Mouse (Mus musculus) adipose tissue, adult 10 weeks (tissue): ENCODE results near the gene Ikzf2. TPM values are rescaled to one million over a fixed set of nuclear protein-coding genes. Genes with fewer than 3 reads are reported as not detected.

Source experiments
- polyA plus RNA-seq: library from polyadenylated mRNA; stranded (reverse); fragments of 350-450 nt; fragmentation: Illumina TruSeq; extraction: RNeasy Lipid Tissue Mini Kit (QIAGEN cat#74804); gene quantifications from one replicate; pipeline ENCODE4 v1.2.3, GENCODE M21; 2014; ENCODE audit warnings: low read depth, low replicate concordance

The Ikzf2 gene
- polyA plus RNA-seq: 2.2 TPM

DNA sequence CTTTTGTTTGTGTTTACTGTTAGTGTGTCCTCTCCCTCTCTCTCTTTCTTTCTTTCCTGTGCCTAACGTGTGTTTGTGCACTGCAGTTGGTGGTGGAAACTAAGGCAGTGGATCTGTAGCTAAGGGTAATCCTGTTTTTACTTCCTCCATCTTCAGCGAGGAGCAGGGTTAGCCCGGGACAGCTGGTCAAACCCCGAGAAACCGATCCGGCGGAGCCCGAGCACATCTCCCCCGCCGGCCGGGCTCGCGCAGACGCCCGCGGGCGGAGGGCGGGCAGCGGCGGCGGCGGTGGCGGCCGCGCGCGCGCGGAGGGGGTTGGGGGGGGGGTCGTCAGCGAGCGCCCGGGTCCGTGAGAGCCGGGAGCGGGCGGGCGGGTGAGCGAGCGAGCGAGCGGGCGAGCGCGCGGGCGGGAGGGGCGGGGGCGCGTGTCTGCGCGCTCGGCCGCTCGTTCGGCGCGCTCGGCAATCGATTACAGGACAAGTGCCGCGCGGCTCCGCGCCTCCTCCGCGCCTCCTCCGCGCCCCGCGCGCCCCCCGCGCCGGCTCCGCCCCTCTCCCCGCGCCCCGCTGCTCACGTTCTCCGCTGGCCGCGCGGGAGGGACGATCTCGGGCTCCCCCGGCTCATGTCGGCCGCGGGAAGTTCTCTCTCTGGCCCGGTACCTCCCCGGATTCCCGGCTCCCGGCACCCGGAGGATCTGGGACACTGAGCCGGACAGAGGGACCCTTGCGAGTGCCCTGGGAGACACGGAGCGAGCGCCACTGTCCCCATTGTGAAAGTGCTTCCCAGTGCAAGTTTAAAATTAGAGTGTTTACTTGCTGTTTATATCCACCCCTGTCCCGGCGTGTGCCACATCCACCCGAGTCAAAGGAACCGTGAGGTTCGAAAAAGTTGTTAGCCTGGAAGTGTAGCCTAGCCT, at the start of gene Ikzf2:
Gene Ikzf2, minus strand, starts transcription at position 170 of the 916 bp plus-strand sequence.

Other genes starting within 250 kb of the Ikzf2 start
- gene Spag16, start 139.7 kb upstream of the Ikzf2 start, polyA plus RNA-seq: 5.8 TPM